Mouse (Mus musculus) lung, postnatal 0 days (tissue): ENCODE data around the gene Gse1. TPM values are rescaled to one million over a fixed set of nuclear protein-coding genes. Genes with fewer than 3 reads are reported as not detected.

Experiments
- ATAC-seq: fragments of 200-750 bp; cut with Nextera tagmentation; 2 replicates; pipeline ENCODE4 v1.8.0; 2017; ENCODE audit warnings: moderate library complexity
- DNase-seq: peaks from one replicate; pipeline ENCODE4 v3.0.0-alpha.2; 2016; ENCODE audit warnings: low spot score
- H3K27ac ChIP-seq: fragments of 300-500 bp; sonication (generic); 2 replicates; pipeline ENCODE4 v1.5.1; 2014; ENCODE audit warnings: antibody characterized with exemption, mild to moderate bottlenecking, low read length, mixed read lengths
- H3K27me3 ChIP-seq: fragments of 300-500 bp; sonication (generic); replicated peaks from 2 replicates; pipeline ENCODE4 v1.6.1; 2014; ENCODE audit warnings: low read length, mixed read lengths; ENCODE audit not compliant: insufficient read depth
- H3K36me3 ChIP-seq: fragments of 300-500 bp; sonication (generic); 2 replicates; pipeline ENCODE4 v1.6.1; 2014; ENCODE audit warnings: low read length, mixed read lengths; ENCODE audit not compliant: insufficient read depth
- H3K4me1 ChIP-seq: fragments of 300-500 bp; sonication (generic); 2 replicates; pipeline ENCODE4 v1.6.1; 2014; ENCODE audit warnings: antibody characterized with exemption, low read depth, low read length, mixed read lengths; ENCODE audit not compliant: insufficient read depth
- H3K4me2 ChIP-seq: fragments of 300-500 bp; sonication (generic); replicated peaks from 2 replicates; pipeline ENCODE4 v1.6.1; 2014; ENCODE audit warnings: low read depth, mild to moderate bottlenecking, low read length, moderate library complexity, mixed read lengths
- H3K4me3 ChIP-seq: fragments of 300-500 bp; sonication (generic); 2 replicates; pipeline ENCODE4 v1.5.1; 2014; ENCODE audit warnings: low read depth, low read length
- H3K9ac ChIP-seq: fragments of 300-500 bp; sonication (generic); replicated peaks from 2 replicates; pipeline ENCODE4 v1.6.1; 2014; ENCODE audit warnings: low read depth, mild to moderate bottlenecking
- H3K9me3 ChIP-seq: fragments of 300-500 bp; sonication (generic); 2 replicates; pipeline ENCODE4 v1.6.1; 2016; ENCODE audit warnings: low read length, mixed read lengths
- CTCF ChIP-seq: IDR thresholded peaks from 2 replicates; pipeline ENCODE4 v1.5.1; 2016; ENCODE audit warnings: antibody characterized with exemption, mild to moderate bottlenecking
- EP300 ChIP-seq: IDR thresholded peaks from 2 replicates; pipeline ENCODE4 v1.6.1; 2016; ENCODE audit warnings: antibody characterized with exemption, mild to moderate bottlenecking, control low read depth
- WGBS: fragments of 180-500 bp; shearing (Covaris S2); extraction: QIAGEN DNeasy Blood & Tissue Kit; methylation state at CpG from one replicate; pipeline ENCODE4 v1.1.7; 2014; 5-methylcytosine and 5-hydroxymethylcytosine counted together
- polyA plus RNA-seq: library from polyadenylated mRNA; unstranded; fragments of >200 nt; fragmentation: Nextera tagmentation; extraction: Ambion mirVana; gene quantifications from 2 replicates; pipeline ENCODE4 v1.2.1, GENCODE M21; 2015

The Gse1 gene
- polyA plus RNA-seq, 1 experiment from 2014 or later, result 9.9 TPM

DNA sequence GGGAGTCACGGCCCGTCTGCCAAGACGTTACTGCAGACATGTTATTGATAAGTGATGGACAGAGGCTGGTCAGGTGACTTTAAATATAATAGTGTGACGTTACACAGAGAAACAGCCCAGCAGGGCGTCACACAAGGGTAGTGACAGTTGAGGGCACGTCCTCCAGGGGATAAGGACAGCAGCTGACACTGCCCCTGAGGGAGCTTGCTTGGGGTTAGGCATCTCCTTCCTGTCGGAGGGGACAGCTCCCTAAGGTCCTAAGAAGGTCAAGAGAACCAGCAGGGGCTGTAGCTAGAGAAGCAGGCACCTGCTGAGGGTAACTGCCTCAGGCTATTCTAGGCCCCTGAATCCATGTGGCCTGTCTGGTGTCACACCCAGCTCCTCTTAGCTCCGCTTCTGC lies 343.3 kb downstream of the Gse1 start:
- Histone ChIP-seq H3K36me3 (peaks cover 92% of the 10 kb centered on the region), H3K9ac (no peak overlapping the region), H3K4me3 (no peak overlapping the region), H3K27ac (no peak overlapping the region), H3K4me2 (no peak overlapping the region), H3K27me3 (no peaks in the 10 kb centered on the region), H3K4me1 (no peaks in the 10 kb centered on the region), H3K9me3 (no peaks in the 10 kb centered on the region)
- WGBS, result 87% methylated on average over 8 of the region's 8 CpGs
- no peak for DNase-seq
- TF ChIP-seq EP300 (no peak), CTCF (no peak)
- no peak for ATAC-seq

- Histone ChIP-seq H3K4me2 (no peak overlapping the region), H3K4me3 (no peak overlapping the region), H3K9ac (no peak overlapping the region), H3K9me3 (no peaks in the 10 kb centered on the region), H3K27ac (no peak overlapping the region), H3K36me3 (peaks cover 92% of the 10 kb centered on the region), H3K27me3 (no peaks in the 10 kb centered on the region), H3K4me1 (no peaks in the 10 kb centered on the region)
- TF ChIP-seq EP300, result no peak
- peak; percentile 19 for TF ChIP-seq CTCF
- ATAC-seq, result no peak
- no peak for DNase-seq
- WGBS, result 79% methylated on average over 21 of the region's 21 CpGs
Observed at GRCm38 (mm10) chr8:120572534-120572933, 344.3 kb downstream of the Gse1 start.

GRCm38 (mm10) chr8:120573866-120574265 lies 345.6 kb downstream of the Gse1 start:
- no peak overlapping the region for H3K9ac ChIP-seq
- peaks cover 92% of the 10 kb centered on the region for H3K36me3 ChIP-seq
- H3K4me3 ChIP-seq, result no peak overlapping the region
- WGBS, result 42% methylated on average over 11 of the region's 11 CpGs
- ATAC-seq (no peak), DNase-seq (no peak)
- H3K27ac ChIP-seq, result no peak overlapping the region
- H3K4me1 ChIP-seq, result no peaks in the 10 kb centered on the region
- no peaks in the 10 kb centered on the region for H3K9me3 ChIP-seq
- H3K27me3 ChIP-seq, result no peaks in the 10 kb centered on the region
- TF ChIP-seq EP300 (no peak), CTCF (no peak)
- no peak overlapping the region for H3K4me2 ChIP-seq

DNA sequence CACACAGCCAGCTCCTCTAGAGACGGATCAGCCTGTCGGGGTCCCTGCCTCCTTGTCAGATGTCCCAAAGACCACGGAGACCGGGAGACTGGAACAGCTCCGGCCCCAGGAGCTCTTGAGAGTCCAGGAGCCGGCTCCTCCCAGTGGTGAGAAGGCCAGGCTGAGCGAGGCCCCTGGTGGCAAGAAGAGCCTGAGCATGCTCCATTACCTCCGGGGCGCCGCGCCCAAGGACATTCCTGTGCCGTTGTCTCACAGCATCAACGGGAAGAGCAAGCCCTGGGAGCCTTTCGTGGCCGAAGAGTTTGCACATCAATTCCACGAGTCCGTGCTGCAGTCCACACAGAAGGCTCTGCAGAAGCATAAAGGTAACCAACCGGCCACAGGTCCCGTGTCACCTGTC lies 346.7 kb downstream of the Gse1 start:
- no peaks in the 10 kb centered on the region for H3K27me3 ChIP-seq
- DNase-seq (no peak), ATAC-seq (no peak)
- H3K27ac ChIP-seq, result no peak overlapping the region
- no peaks in the 10 kb centered on the region for H3K4me1 ChIP-seq
- H3K4me2 ChIP-seq, result no peak overlapping the region
- H3K4me3 ChIP-seq, result no peak overlapping the region
- no peak overlapping the region for H3K9ac ChIP-seq
- H3K9me3 ChIP-seq, result no peaks in the 10 kb centered on the region
- TF ChIP-seq CTCF, result peak; percentile 26; the same call in 1 of the 2 replicates
- no peak for TF ChIP-seq EP300
- WGBS, result 61% methylated on average over 19 of the region's 19 CpGs
- peaks cover 86% of the 10 kb centered on the region for H3K36me3 ChIP-seq

DNA sequence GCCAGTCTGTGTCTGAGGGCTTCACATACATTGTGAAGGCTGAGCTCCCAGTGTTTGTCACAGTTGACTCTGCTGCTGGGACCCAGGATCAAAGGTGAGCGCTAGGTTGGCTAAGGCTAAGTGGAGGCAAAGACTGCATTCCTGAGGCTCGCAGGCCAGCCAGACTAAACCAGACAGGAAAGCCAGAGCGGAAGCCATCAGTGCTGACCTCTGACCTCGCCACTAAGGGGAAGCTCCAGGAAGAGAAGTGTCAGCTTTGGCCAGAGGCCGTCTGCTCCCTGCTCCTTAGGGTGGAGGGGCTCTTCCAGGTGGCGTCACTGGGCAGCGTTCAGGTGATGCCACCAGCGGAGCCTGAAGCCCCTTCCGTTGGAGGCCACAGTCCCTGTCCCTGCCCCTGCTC lies 347.5 kb downstream of the Gse1 start:
- WGBS, result 65% methylated on average over 9 of the region's 9 CpGs
- no peaks in the 10 kb centered on the region for H3K4me1 ChIP-seq
- H3K36me3 ChIP-seq, result peaks cover 82% of the 10 kb centered on the region
- H3K4me3 ChIP-seq, result no peak overlapping the region
- TF ChIP-seq CTCF, result no peak
- TF ChIP-seq EP300, result no peak
- H3K27me3 ChIP-seq, result no peaks in the 10 kb centered on the region
- H3K9me3 ChIP-seq, result no peaks in the 10 kb centered on the region
- no peak overlapping the region for H3K4me2 ChIP-seq
- no peak overlapping the region for H3K27ac ChIP-seq
- H3K9ac ChIP-seq, result no peak overlapping the region
- ATAC-seq, result no peak
- DNase-seq, result no peak

GRCm38 (mm10) chr8:120577821-120578220 lies 349.6 kb downstream of the Gse1 start:
- H3K4me2 ChIP-seq, result no peak overlapping the region
- no peak overlapping the region for H3K27ac ChIP-seq
- no peaks in the 10 kb centered on the region for H3K4me1 ChIP-seq
- WGBS, result 96% methylated on average over 17 of the region's 17 CpGs
- no peak overlapping the region for H3K4me3 ChIP-seq
- H3K36me3 ChIP-seq, result peaks cover 65% of the 10 kb centered on the region
- no peak overlapping the region for H3K9ac ChIP-seq
- no peak for TF ChIP-seq EP300
- no peak for TF ChIP-seq CTCF
- H3K9me3 ChIP-seq, result no peaks in the 10 kb centered on the region
- ATAC-seq (no peak), DNase-seq (no peak)
- no peaks in the 10 kb centered on the region for H3K27me3 ChIP-seq
